Mouse (Mus musculus): ENCODE data around the gene Susd5. TPM values are rescaled to one million over a fixed set of nuclear protein-coding genes. Genes with fewer than 3 reads are reported as not detected.
A peak's percentile ranks its signal among the peaks of the same experiment; 100 is the strongest.

Gene Susd5
- total and polyA plus RNA-seq, 3 experiments: not detected

- dilution Hi-C loops (cut with MboI; ENCODE audit: extremely low pct_ligation_motif_present, extremely low pct_unique_long_range_greater_than_20kb, low sequenced_read_pairs): no loop called here
- Histone ChIP-seq H3K4me2 (ENCODE audit: insufficient read depth, low read depth, poor library complexity, severe bottlenecking) (no peak overlapping the region), H3K9ac (ENCODE audit: insufficient read depth, low read depth) (no peak overlapping the region), H3K79me2 (replicated peaks; ENCODE audit: control insufficient read depth, extremely low read depth, insufficient read depth, poor library complexity, severe bottlenecking) (no peaks in the 10 kb centered on the region), H3K4me1 (ENCODE audit: control insufficient read depth in 1 of 2, insufficient read depth in 2 of 2) (no peaks in the 10 kb centered on the region), H3K9me3 (replicated peaks; ENCODE audit: low read length) (no peaks in the 10 kb centered on the region), H3K4me3 (replicated peaks in 1 of 3; ENCODE audit: low read depth in 2 of 3, low read length in 2 of 3, poor library complexity in 1 of 3) (no peak overlapping the region), H3K36me3 (replicated peaks in 1 of 2; ENCODE audit: control insufficient read depth in 1 of 2, insufficient read depth in 1 of 2, low read length in 1 of 2) (no peaks in the 10 kb centered on the region), H3K27me3 (replicated peaks) (no peaks in the 10 kb centered on the region), H3K27ac (ENCODE audit: insufficient read depth, low read depth) (no peak overlapping the region)
- in situ Hi-C loops (cut with MboI; ENCODE audit: low pct_ligation_motif_present, low pct_unique_long_range_greater_than_20kb, low sequenced_read_pairs): no loop called here
- no peak for DNase-seq (ENCODE audit: extremely low read depth)
- TF ChIP-seq E2F4 (IDR thresholded peaks at IDR 0.05; ENCODE audit: insufficient replicate concordance, low read depth, low read length): no peak
- no peak for TF ChIP-seq UBTF (IDR thresholded peaks at IDR 0.05; ENCODE audit: low read depth, low read length)
- TF ChIP-seq BHLHE40 (IDR thresholded peaks at IDR 0.05; ENCODE audit: low read depth, low read length): no peak
- TF ChIP-seq HCFC1 (IDR thresholded peaks at IDR 0.05; ENCODE audit: low read depth, low read length): no peak
- TF ChIP-seq CTCF (conservative IDR thresholded peaks at IDR 0.05 in 1 of 2, IDR thresholded peaks at IDR 0.05 in 1 of 2; ENCODE audit: low read depth in 2 of 2, low read length in 2 of 2): no peak
- no peak for TF ChIP-seq ZC3H11A (IDR thresholded peaks at IDR 0.05; ENCODE audit: low read depth, low read length)
- no peak for TF ChIP-seq MAZ (IDR thresholded peaks at IDR 0.05; ENCODE audit: low read depth, low read length)
- TF ChIP-seq NRF1 (IDR thresholded peaks at IDR 0.05; ENCODE audit: low read depth, low read length): no peak
- TF ChIP-seq EP300 (IDR thresholded peaks at IDR 0.05; ENCODE audit: low read length): no peak
- no peak for TF ChIP-seq CHD1 (IDR thresholded peaks at IDR 0.05; ENCODE audit: low read depth, low read length)
- no peak for TF ChIP-seq IRF4 (IDR thresholded peaks at IDR 0.05; ENCODE audit: low read depth, low read length)
- no peak for TF ChIP-seq RCOR1 (conservative IDR thresholded peaks at IDR 0.05; ENCODE audit: low read depth, low read length)
- no peak for TF ChIP-seq PAX5 (IDR thresholded peaks at IDR 0.05; ENCODE audit: low read length)
- TF ChIP-seq CHD2 (IDR thresholded peaks at IDR 0.05; ENCODE audit: low read length): no peak
- TF ChIP-seq MXI1 (IDR thresholded peaks at IDR 0.05; ENCODE audit: low read depth, low read length): no peak
- TF ChIP-seq JUN (IDR thresholded peaks at IDR 0.05; ENCODE audit: insufficient read depth, low read depth, low read length): no peak
- TF ChIP-seq SMC3 (IDR thresholded peaks at IDR 0.05; ENCODE audit: low read depth, low read length): no peak
- no peak for TF ChIP-seq JUND (conservative IDR thresholded peaks at IDR 0.05; ENCODE audit: low read depth, low read length)
- TF ChIP-seq POLR2A (IDR thresholded peaks at IDR 0.05; ENCODE audit: low read depth, low read length): no peak
- no peak for TF ChIP-seq USF1 (IDR thresholded peaks at IDR 0.05; ENCODE audit: low read depth, low read length)
These were observed 14.4 kb upstream of the Susd5 start for GRCm38 (mm10) chr9:114042490-114042889.

- Histone ChIP-seq H3K79me2 (replicated peaks; ENCODE audit: control insufficient read depth, extremely low read depth, insufficient read depth, poor library complexity, severe bottlenecking) (no peaks in the 10 kb centered on the region), H3K4me1 (ENCODE audit: control insufficient read depth in 1 of 2, insufficient read depth in 2 of 2) (no peaks in the 10 kb centered on the region), H3K27ac (ENCODE audit: insufficient read depth, low read depth) (no peak overlapping the region), H3K4me3 (replicated peaks in 1 of 3; ENCODE audit: low read depth in 2 of 3, low read length in 2 of 3, poor library complexity in 1 of 3) (no peak overlapping the region), H3K4me2 (ENCODE audit: insufficient read depth, low read depth, poor library complexity, severe bottlenecking) (no peak overlapping the region), H3K27me3 (replicated peaks) (no peaks in the 10 kb centered on the region), H3K36me3 (replicated peaks in 1 of 2; ENCODE audit: control insufficient read depth in 1 of 2, insufficient read depth in 1 of 2, low read length in 1 of 2) (no peaks in the 10 kb centered on the region), H3K9ac (ENCODE audit: insufficient read depth, low read depth) (no peak overlapping the region), H3K9me3 (replicated peaks; ENCODE audit: low read length) (peaks cover 3% of the 10 kb centered on the region)
- DNase-seq (ENCODE audit: extremely low read depth): peak; percentile 27
- in situ Hi-C loops (cut with MboI; ENCODE audit: low pct_ligation_motif_present, low pct_unique_long_range_greater_than_20kb, low sequenced_read_pairs) (no loop called here), dilution Hi-C loops (cut with MboI; ENCODE audit: extremely low pct_ligation_motif_present, extremely low pct_unique_long_range_greater_than_20kb, low sequenced_read_pairs) (no loop called here)
- TF ChIP-seq JUN (IDR thresholded peaks at IDR 0.05; ENCODE audit: insufficient read depth, low read depth, low read length): no peak
- no peak for TF ChIP-seq ELF1 (IDR thresholded peaks at IDR 0.05; ENCODE audit: low read depth, low read length)
- TF ChIP-seq TCF12 (IDR thresholded peaks at IDR 0.05; ENCODE audit: low read depth, low read length): no peak
- TF ChIP-seq SMC3 (IDR thresholded peaks at IDR 0.05; ENCODE audit: low read depth, low read length): peak; percentile 63
- no peak for TF ChIP-seq MEF2A (IDR thresholded peaks at IDR 0.05; ENCODE audit: borderline replicate concordance, low read depth, low read length)
- no peak for TF ChIP-seq MAFK (IDR thresholded peaks at IDR 0.05; ENCODE audit: insufficient replicate concordance, low read length)
- peak; percentile 31 for TF ChIP-seq RAD21 (IDR thresholded peaks at IDR 0.05; ENCODE audit: low read depth, low read length)
- TF ChIP-seq GABPA (IDR thresholded peaks at IDR 0.05; ENCODE audit: insufficient replicate concordance, low read depth, low read length): no peak
- TF ChIP-seq USF1 (IDR thresholded peaks at IDR 0.05; ENCODE audit: low read depth, low read length): no peak
- TF ChIP-seq CTCF (conservative IDR thresholded peaks at IDR 0.05 in 1 of 2, IDR thresholded peaks at IDR 0.05 in 1 of 2; ENCODE audit: low read depth in 2 of 2, low read length in 2 of 2): peak; percentile 68 to 80
- TF ChIP-seq ZNF384 (IDR thresholded peaks at IDR 0.05; ENCODE audit: low read depth, low read length): no peak
- no peak for TF ChIP-seq POLR2A (IDR thresholded peaks at IDR 0.05; ENCODE audit: low read depth, low read length)
These were observed 12.5 kb upstream of the Susd5 start for GRCm38 (mm10) chr9:114044446-114044845.

All from CH12.LX (cell line).